Mouse (Mus musculus) heart, adult 2 months (tissue): Measurements from ENCODE around the gene Ndufa3.

Experiments used
- CTCF ChIP-seq: fragments of 200-600 bp; IDR thresholded peaks from 2 replicates; pipeline ENCODE4 v1.8.1; 2022; ENCODE audit warnings: antibody characterized with exemption, mild to moderate bottlenecking, moderate library complexity
- EP300 ChIP-seq: fragments of 200-500 bp; IDR thresholded peaks from 2 replicates; pipeline ENCODE4 v1.6.1; 2011; ENCODE audit warnings: low read depth, low read length, control low read depth; ENCODE audit not compliant: insufficient read depth
- POLR2A ChIP-seq: fragments of 200-500 bp; IDR thresholded peaks from 2 replicates; pipeline ENCODE4 v1.6.1; 2011; ENCODE audit warnings: mild to moderate bottlenecking, low read depth, low read length, control low read depth; ENCODE audit not compliant: insufficient read depth

- TF ChIP-seq EP300 (no peak), POLR2A (no peak), CTCF (no peak)
Observed at GRCm38 (mm10) chr7:3629030-3629429, 11.9 kb downstream of the Ndufa3 start.
